Mouse (Mus musculus) right cerebral cortex, postnatal 36 days (tissue): ENCODE data around the gene Dlgap1.

Experiments used
- DNase-seq, 2 experiments: peaks; one replicate each; pipeline ENCODE4 v3.0.0; 2022; ENCODE audit warnings: low spot score in 2 of 2, mixed read lengths in 1 of 2

The Dlgap1 gene

GRCm38 (mm10) chr17:70462231-70462630 lies 493.4 kb downstream of the Dlgap1 start:
- DNase-seq, result no peak

DNA sequence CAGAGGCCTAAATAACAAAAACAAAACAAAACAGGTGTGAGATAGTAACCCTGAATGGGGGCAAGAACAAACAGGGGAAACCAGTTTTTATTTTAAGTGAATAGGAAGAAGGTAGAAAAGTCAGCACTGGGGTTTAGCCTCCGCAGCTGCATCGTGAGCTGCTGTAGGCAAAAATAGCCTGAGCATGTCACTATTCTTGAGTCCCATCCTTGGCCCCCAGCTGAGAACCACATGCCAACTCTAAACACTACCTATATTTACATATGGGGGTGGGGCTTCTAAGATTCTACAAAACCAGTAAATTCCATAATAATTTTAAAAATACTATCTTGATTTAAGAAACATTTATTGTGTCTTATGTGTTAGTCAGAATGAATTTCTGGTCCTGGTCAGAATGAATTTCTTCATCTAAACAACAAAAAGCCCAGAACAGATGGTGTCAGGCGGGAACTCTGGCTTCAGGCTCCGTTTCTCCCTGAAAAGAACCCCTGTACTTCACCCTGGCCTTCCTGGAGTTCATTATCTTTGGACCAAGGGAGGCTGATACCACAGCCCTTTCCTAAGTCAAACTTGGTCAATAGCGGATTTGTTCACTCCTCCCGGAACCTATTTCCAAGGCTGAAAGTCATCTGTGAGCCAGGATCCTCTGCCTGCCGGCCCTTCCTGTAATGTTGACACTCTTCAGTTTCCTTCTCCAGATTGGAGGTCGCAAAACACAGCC lies 494.1 kb downstream of the Dlgap1 start:
- no peak for DNase-seq

- DNase-seq, result no peak
These were observed 497.5 kb downstream of the Dlgap1 start for GRCm38 (mm10) chr17:70466413-70466812.

DNA sequence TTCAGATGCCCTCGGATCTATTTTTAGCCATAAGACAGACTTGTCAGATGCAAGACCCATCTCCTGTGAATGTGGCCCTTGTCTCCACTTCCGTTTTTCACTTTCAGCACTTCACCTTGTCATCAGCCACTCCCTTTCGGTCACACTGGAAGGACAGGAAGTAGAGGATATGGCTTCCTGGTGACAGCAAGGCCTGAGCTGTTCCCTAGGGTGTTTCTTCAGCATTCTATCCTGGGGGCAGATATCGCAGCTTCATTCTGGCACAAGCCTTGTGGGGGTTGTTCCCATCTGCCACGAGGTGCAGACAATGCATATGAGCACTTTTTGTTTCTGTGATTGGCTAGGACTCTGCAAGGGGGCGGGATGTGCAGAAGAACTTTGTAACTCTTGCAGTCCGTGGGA lies 502.1 kb downstream of the Dlgap1 start:
- peak; percentile 68 to 88 for DNase-seq

DNA sequence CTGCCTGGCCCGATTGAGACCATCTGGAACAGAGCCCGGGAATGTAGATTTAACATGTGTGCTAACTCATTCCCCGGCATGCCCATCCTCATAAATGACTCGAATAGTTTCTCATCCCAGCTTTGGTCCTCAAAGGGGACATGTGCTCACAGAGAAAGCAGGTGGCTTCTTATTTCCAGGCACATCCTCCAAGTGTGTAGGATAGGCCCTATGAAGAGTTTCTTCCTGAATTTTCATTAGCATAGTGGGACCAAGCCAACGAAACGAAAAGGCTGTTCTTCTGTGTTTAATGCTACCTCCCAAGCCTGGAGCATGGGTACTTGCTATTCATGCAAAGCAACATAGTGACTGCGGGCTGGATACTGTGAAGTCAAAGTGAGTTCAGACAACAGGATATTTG lies 503.3 kb downstream of the Dlgap1 start:
- DNase-seq, result no peak

DNA sequence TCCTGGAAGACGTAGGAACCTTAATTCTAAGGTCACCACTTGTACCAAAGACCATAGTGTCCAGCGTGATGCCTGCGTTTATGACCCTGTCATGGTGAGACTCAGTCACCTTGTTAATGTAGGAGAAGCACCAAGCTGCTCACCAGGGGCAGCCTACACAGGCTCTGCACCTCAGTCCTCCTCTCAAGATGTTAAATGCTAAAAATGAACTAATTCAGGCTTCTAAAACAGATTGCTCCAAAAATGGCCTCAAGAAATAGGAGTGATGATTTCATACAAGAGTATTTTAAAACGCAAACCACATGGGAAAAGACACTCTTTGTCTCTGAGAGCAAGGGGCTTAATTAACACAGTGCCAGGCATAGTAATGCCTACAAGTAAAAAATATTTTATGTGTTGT lies 505.0 kb downstream of the Dlgap1 start:
- no peak for DNase-seq

DNA sequence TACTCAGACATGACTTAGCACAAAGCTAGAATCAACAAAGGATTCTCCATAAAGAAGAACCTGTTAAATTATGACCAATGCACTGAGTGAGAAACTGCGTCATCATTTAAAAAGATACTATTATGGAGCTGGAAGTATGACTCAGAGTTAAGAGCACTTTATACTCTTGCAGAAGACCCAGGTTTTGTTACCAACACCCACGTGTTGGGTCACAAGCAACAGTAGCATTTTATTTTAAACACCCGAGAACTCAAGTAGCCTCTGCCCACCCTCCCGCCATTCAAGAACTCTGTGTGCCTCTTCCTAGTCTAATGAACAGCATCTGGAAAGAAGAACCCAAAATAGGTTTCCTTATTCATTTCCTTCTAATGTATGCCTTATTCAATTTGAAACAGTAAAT lies 514.8 kb downstream of the Dlgap1 start:
- DNase-seq, result no peak

DNA sequence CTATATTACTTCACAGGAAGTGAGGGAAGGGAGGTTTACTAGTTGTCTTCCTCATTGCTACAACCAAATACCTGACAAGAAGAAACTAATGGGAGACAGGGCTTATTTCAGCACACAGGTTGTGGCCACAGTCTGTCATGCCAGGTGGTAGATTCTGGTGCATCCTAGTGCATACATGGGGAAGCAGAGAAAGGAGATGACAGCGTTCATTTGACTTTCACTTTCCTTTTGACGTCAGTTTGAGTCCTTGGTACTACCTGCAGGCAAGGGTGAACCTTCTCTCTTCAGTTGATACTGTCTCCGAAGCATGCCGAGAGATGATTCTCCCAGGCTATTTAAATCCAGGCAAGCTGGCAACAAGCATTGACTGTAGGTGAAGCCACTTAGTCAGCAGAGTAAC lies 516.8 kb downstream of the Dlgap1 start:
- DNase-seq, result no peak

- DNase-seq, result no peak
These were observed 517.4 kb downstream of the Dlgap1 start for GRCm38 (mm10) chr17:70486259-70486658.

- DNase-seq, result no peak
These were observed 518.0 kb downstream of the Dlgap1 start for GRCm38 (mm10) chr17:70486831-70487230.

GRCm38 (mm10) chr17:70488784-70489265 lies 520.0 kb downstream of the Dlgap1 start:
- DNase-seq, result peak; percentile 84 to 90

- DNase-seq, result no peak
These were observed 522.7 kb downstream of the Dlgap1 start for GRCm38 (mm10) chr17:70491575-70491974.

DNA sequence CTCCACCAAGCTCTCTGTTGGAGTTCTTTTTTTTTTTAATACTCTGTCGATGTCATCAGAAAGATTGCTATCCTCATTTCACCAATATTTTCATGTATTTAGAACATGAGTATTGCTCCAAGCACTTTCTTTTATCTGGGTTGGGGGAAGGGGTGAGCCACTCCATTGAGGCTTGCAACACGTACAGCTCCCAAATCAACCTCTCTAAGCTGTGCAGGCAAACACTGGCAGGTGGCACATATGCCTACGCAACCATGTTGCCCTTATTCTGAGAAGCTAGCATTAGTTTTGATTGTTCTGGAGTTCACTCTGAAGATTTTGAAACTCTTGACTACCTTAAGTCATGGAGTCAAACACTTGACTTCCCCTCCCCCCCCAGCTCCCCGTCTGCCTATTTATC lies 525.5 kb downstream of the Dlgap1 start:
- no peak for DNase-seq

GRCm38 (mm10) chr17:70498256-70498655 lies 529.4 kb downstream of the Dlgap1 start:
- DNase-seq, result no peak

GRCm38 (mm10) chr17:70501933-70502332 lies 533.1 kb downstream of the Dlgap1 start:
- no peak for DNase-seq

- no peak for DNase-seq
These were observed 538.9 kb downstream of the Dlgap1 start for GRCm38 (mm10) chr17:70507759-70508158.

DNA sequence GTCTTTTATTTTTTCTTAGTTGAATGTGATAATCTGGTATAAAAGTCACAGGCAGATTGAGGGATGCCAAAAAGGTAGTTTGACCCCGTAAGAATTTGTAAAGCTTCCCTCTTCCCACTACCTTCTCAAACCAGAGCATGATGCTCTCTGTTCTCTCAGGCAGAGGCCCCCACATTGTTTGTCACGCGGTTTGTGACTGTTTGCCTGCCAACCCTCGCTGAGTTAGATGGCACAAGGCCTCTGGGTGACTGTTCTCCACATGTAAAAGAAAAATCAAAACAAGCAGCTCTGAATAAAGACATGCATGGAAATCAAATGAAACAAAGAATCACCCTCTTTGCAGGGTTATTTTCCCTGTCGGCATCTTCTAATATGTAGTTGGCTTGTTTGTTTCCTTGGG lies 541.6 kb downstream of the Dlgap1 start:
- DNase-seq, result no peak

DNA sequence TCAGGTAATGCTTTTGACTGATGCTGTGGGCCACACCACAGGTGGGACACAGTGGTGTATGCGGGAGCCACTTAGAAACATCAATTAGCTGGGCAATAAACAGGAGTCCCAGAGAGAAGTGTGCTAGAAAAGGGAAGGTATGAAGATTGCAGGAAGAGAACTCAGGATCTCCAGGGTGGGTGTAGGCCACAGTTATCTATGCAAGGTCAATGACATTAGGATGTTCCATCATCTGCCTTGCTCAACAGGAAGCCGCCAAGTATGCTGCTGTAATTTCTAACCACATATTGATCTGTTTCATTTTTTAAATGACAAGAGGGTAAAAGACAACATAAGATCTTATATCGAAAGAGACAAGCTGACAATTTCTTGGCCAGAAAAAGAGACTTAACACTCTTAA lies 542.5 kb downstream of the Dlgap1 start:
- DNase-seq, result no peak

DNA sequence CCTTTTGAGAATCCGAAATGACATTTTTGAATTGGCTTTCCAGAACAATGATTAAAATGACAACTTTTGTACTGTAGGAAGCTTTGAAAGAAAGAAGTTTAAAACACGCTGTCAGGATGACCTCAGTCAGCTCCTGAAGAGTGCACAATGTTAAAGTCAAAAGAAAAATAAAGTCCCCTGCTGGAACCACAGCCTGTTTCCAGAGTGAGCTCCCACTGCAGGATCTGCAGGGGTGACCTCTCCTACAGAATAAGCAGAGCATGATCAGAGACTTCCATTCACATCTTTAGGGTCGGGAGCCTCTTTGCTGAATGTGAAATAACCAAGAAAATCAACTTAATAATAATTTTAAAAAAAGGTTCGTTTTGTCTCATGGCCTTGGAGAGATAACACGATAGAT lies 544.9 kb downstream of the Dlgap1 start:
- no peak for DNase-seq

DNA sequence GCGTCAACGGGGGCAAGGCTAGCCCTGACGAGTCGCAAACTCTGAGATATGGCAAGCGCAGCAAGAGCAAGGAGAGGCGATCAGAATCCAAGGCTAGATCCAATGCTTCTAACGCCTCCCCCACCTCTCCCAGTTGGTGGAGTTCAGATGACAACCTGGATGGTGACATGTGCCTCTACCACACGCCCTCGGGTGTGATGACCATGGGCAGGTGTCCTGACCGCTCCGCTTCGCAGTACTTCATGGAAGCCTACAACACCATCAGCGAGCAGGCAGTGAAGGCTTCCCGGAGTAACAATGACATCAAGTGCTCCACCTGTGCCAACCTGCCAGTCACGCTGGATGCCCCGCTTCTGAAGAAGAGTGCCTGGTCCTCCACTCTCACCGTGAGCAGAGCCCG lies 547.6 kb downstream of the Dlgap1 start:
- DNase-seq, result no peak

DNA sequence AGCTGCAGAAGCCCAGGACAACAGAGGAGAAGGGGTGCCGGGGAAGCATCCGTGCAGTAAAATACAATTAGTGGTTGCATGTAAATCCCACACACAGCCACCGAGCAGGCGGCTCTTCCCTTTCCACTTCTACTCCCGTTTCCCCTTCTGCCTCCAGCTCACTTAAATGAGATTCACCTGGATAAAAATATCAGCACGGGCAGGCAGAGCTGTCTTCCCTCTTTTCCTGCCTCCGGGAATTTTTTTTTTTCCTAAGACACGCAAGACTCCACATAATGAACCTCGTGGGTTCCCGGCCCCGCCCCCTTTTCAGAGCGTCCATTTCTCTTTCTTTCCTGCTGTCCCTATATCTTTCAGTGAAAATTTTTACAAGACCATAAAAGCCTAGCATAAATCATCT lies 548.5 kb downstream of the Dlgap1 start:
- no peak for DNase-seq

GRCm38 (mm10) chr17:70521058-70521851 lies 552.4 kb downstream of the Dlgap1 start:
- no peak for DNase-seq

DNA sequence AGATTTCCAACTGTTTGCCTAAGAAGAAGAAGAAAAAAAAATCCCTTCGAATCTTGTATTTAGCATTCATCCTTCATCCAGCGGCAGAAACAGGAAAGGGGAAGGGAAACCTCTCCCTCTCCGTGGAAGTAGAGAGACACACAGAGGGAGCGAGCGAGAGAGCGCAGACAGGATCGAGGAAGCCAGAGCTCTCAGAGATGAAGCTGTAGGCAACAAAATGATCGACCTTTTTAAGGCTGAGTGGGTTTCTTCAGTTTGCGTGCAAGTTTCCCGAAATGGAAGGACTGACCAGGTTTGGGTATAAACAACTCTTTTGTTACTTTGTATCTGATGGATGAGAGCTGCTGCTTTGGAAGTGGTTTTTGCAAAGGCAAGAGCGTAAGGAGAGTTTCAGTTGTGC lies 553.1 kb downstream of the Dlgap1 start:
- DNase-seq, result peak in 1 of 2 experiments; percentile 37
